In the genomic region with DNA sequence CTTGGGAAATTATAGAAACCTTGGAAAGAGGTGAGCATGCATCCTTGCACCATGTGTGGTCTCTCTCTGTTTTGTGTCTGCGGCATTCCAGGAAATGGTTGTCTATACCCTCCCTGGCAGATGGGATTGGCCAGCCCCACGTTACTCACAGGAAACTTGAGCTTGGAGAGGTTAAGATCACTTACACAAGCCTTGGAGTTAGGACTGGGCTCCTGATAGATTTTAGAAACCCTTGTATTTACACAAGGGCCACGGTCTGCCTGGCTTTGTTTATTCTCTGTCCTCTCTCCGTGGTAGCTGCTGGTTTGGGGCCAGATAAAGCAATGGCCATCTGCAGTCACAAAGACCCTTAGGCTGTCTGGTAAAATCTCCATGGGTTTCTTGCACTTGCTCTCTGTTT, we compare ENCODE assay signal across 13 mouse cellular contexts.
DNase-seq lines count a peak whose midpoint lies in the region; ATAC-seq lines count a peak whose summit lies in the region.
"Had no signal": no experiment of that assay in that cellular context is flagged by ENCODE, and none has a peak within 500 bp of the region (broad histone marks: within the 10 kb centered on the region; RNA-seq: fewer than 3 reads in every experiment).

No protein-coding gene starts in this region.

- H3K27me3 ChIP-seq in kidney, embryonic 14.5 days (ENCODE audit: control insufficient read depth, insufficient read depth, low read length) = no peaks in the 10 kb centered on the region
- no peaks in the 10 kb centered on the region for H3K27me3 ChIP-seq in limb, embryonic 10.5 days (ENCODE audit: low read depth, poor library complexity, severe bottlenecking)
- H3K27me3 ChIP-seq: neural tube, embryonic 13.5 days had no signal

- WGBS in kidney, embryonic 14.5 days = 6% methylated on average over 4 of the region's 4 CpGs
- 14% methylated on average over 4 of the region's 4 CpGs for WGBS in limb, embryonic 10.5 days

- peaks cover 13% of the 10 kb centered on the region for H3K36me3 ChIP-seq in kidney, embryonic 14.5 days (ENCODE audit: control insufficient read depth, insufficient read depth, low read length)
- peaks cover 22% of the 10 kb centered on the region for H3K36me3 ChIP-seq in limb, embryonic 10.5 days
- H3K36me3 ChIP-seq: neural tube, embryonic 13.5 days had no signal

- H3K9ac ChIP-seq in kidney, embryonic 14.5 days (ENCODE audit: low read depth, low read length) = no peak overlapping the region
- H3K9ac ChIP-seq: neural tube, embryonic 13.5 days had no signal

- no peak for DNase-seq in kidney, postnatal 14 days
- DNase-seq in 3T3-L1 (ENCODE audit: low read depth, low spot score) (peak; percentile 31), adipocyte (ENCODE audit: low spot score) (peak; percentile 17)
- DNase-seq in limb, embryonic 10.5 days (ENCODE audit: low spot score) = no peak
- DNase-seq in retina, embryonic 14.5 days (ENCODE audit: low spot score) = no peak
- DNase-seq in cerebellum, adult 8-10 months = no peak
- no peak for DNase-seq in layer of hippocampus, postnatal 36 days
- DNase-seq: adrenal gland, adult 2 months; kidney, adult 2 months; left cerebral cortex, postnatal 4 days had no signal

- ATAC-seq in kidney, embryonic 14.5 days (ENCODE audit: low FRiP score, low TSS enrichment) = peak; percentile 77
- ATAC-seq: midbrain, embryonic 16.5 days had no signal

- H3K27ac ChIP-seq in kidney, embryonic 14.5 days (ENCODE audit: low read depth, low read length) = peak overlapping the region; percentile 69
- H3K27ac ChIP-seq in limb, embryonic 10.5 days = peak overlapping the region; percentile 4; the same call in 1 of the 2 replicates
- H3K27ac ChIP-seq: neural tube, embryonic 13.5 days had no signal

- H3K4me2 ChIP-seq in kidney, embryonic 14.5 days (replicated peaks; ENCODE audit: low read depth, low read length) = no peak overlapping the region
- H3K4me2 ChIP-seq: neural tube, embryonic 13.5 days had no signal

- no peaks in the 10 kb centered on the region for H3K9me3 ChIP-seq in kidney, embryonic 14.5 days (ENCODE audit: control insufficient read depth, low read length)
- no peaks in the 10 kb centered on the region for H3K9me3 ChIP-seq in limb, embryonic 10.5 days (replicated peaks)
- H3K9me3 ChIP-seq: neural tube, embryonic 13.5 days had no signal

- no peak overlapping the region for H3K4me3 ChIP-seq in kidney, embryonic 14.5 days (ENCODE audit: low read length)
- no peak overlapping the region for H3K4me3 ChIP-seq in limb, embryonic 10.5 days
- H3K4me3 ChIP-seq: neural tube, embryonic 13.5 days had no signal

- H3K4me1 ChIP-seq in kidney, embryonic 14.5 days (ENCODE audit: control insufficient read depth, insufficient read depth, low read length) = peaks cover 29% of the 10 kb centered on the region
- peaks cover 45% of the 10 kb centered on the region for H3K4me1 ChIP-seq in limb, embryonic 10.5 days

Comparison
In these comparisons a context has a peak if more than half of its experiments do, and no peak if none do; other contexts are left out.
1. DNase-seq: peak in 3T3-L1 (single experiment) and adipocyte (single experiment); none in kidney, postnatal 14 days (single experiment), limb, embryonic 10.5 days (single experiment), retina, embryonic 14.5 days (single experiment), cerebellum, adult 8-10 months (single experiment) and layer of hippocampus, postnatal 36 days (0 of 2).